Mouse (Mus musculus) stomach, embryonic 15.5 days (tissue): ENCODE data around the gene Cfap43. TPM values are rescaled to one million over a fixed set of nuclear protein-coding genes. Genes with fewer than 3 reads are reported as not detected.

ENCODE experiments used
- ATAC-seq: fragments of 200-750 bp; cut with Nextera tagmentation; 2 replicates; pipeline ENCODE4 v1.8.0; 2017; ENCODE audit warnings: low read depth, moderate number of reproducible peaks, moderate TSS enrichment; ENCODE audit not compliant: insufficient read depth, low FRiP score
- H3K27ac ChIP-seq: fragments of 300-500 bp; sonication (generic); 2 replicates; pipeline ENCODE4 v1.5.1; 2015; ENCODE audit warnings: mild to moderate bottlenecking, inconsistent platforms
- H3K27me3 ChIP-seq: fragments of 300-500 bp; sonication (generic); replicated peaks from 2 replicates; pipeline ENCODE4 v1.6.1; 2015; ENCODE audit warnings: inconsistent platforms
- H3K36me3 ChIP-seq: fragments of 300-500 bp; sonication (generic); 2 replicates; pipeline ENCODE4 v1.6.1; 2015; ENCODE audit warnings: inconsistent platforms
- H3K4me1 ChIP-seq: fragments of 300-500 bp; sonication (generic); 2 replicates; pipeline ENCODE4 v1.6.1; 2015; ENCODE audit warnings: inconsistent platforms
- H3K4me2 ChIP-seq: fragments of 300-500 bp; sonication (generic); 2 replicates; pipeline ENCODE4 v1.6.1; 2015; ENCODE audit warnings: mild to moderate bottlenecking, inconsistent platforms
- H3K4me3 ChIP-seq: fragments of 300-500 bp; sonication (generic); replicated peaks from 2 replicates; pipeline ENCODE4 v1.5.1; 2015; ENCODE audit warnings: inconsistent platforms
- H3K9ac ChIP-seq: fragments of 300-500 bp; sonication (generic); 2 replicates; pipeline ENCODE4 v1.6.1; 2015; ENCODE audit warnings: inconsistent platforms
- H3K9me3 ChIP-seq: fragments of 300-500 bp; sonication (generic); 2 replicates; pipeline ENCODE4 v1.6.1; 2016; ENCODE audit warnings: inconsistent platforms
- WGBS: fragments of 180-500 bp; shearing (Covaris S2); methylation state at CpG from one replicate; pipeline ENCODE4 v1.1.7; 2015; 5-methylcytosine and 5-hydroxymethylcytosine counted together
- polyA plus RNA-seq: library from polyadenylated mRNA; unstranded; fragments of >200 nt; fragmentation: Nextera tagmentation; extraction: Ambion mirVana; gene quantifications from 2 replicates; pipeline ENCODE4 v1.2.1, GENCODE M21; 2015

The Cfap43 gene
- polyA plus RNA-seq, 1 experiment from 2014 or later: 0.62 TPM

DNA sequence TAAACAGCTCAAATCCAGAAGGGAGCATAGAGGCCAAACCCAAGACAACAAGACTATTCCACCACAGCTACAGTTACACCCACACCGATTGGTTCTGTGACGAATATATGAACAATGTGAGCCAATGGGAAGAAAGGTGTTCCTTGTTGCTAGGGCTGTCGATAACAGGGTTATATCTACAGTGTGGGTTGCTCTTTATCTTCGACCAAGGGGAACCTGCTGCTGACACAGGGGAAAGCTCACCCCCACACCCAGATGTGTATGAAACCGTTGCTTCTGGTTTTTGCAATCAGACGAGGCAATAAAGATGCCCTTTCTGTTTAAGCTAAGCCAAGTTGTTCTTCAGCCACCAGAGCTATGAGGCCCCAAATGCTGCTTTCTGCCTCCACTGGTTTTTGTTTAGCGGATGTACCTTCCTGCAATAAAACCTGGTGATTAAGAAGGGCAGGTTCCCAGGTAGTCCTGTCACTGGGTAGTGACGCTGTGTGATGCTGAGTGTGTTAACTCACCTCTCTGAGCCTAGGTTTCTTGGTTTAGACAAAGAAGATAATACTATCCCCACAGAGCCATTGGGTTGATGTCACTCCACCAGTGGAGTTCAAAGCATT lies 20.5 kb downstream of the Cfap43 start:
- no peak overlapping the region for H3K4me3 ChIP-seq
- H3K4me1 ChIP-seq: peaks cover 21% of the 10 kb centered on the region
- H3K9me3 ChIP-seq: no peaks in the 10 kb centered on the region
- H3K36me3 ChIP-seq: peaks cover 32% of the 10 kb centered on the region
- ATAC-seq: peak; percentile 65
- H3K27me3 ChIP-seq: no peaks in the 10 kb centered on the region
- H3K9ac ChIP-seq: no peak overlapping the region
- WGBS: 79% methylated on average over 8 of the region's 8 CpGs
- no peak overlapping the region for H3K27ac ChIP-seq
- H3K4me2 ChIP-seq: no peak overlapping the region

- peaks cover 31% of the 10 kb centered on the region for H3K36me3 ChIP-seq
- H3K9me3 ChIP-seq: no peaks in the 10 kb centered on the region
- WGBS: 94% methylated on average over 6 of the region's 6 CpGs
- H3K27me3 ChIP-seq: no peaks in the 10 kb centered on the region
- ATAC-seq: no peak
- H3K27ac ChIP-seq: no peak overlapping the region
- H3K4me3 ChIP-seq: no peak overlapping the region
- peaks cover 25% of the 10 kb centered on the region for H3K4me1 ChIP-seq
- no peak overlapping the region for H3K4me2 ChIP-seq
- H3K9ac ChIP-seq: no peak overlapping the region
Measured at GRCm38 (mm10) chr19:47893092-47893491, 26.0 kb downstream of the Cfap43 start.

DNA sequence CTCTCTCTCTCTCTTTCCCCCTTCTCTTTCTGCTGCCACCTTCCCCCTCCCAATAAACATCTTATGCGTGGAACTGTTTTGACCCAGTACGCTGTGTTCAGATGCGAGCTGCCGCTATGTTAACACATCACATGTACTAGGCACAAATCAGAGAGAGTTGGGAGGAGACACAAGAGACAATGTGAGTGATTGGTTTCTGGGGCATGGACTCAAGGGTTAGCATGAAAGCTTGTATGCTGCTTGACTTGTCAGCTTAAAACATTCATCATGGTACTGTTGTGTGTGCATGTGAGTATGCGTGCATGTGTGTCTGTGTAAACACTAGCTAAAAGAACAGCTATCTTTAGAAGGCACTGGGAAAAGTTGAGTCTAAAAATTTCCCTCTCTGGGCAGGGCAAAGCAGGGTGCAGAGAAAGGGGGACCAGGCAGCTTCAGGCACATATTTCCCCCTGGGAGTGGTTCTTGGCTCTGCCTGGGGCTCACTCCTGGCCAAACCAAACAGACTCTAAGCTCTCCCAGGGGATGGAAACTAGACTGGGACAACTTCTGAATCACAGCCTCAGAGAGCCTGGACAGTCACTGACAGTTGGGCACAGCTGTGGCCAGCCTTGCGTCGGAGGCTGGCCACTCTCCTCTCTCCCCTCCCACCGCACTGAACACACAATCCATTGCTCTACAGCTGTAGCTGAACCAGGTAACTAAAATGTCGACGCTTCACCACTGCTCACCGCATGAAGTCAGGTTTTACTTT lies 27.4 kb downstream of the Cfap43 start:
- Histone ChIP-seq H3K36me3 (peaks cover 20% of the 10 kb centered on the region), H3K9me3 (no peaks in the 10 kb centered on the region), H3K4me1 (peaks cover 25% of the 10 kb centered on the region), H3K27ac (peak overlapping the region; percentile 53), H3K27me3 (no peaks in the 10 kb centered on the region), H3K4me3 (no peak overlapping the region), H3K9ac (no peak overlapping the region), H3K4me2 (peak overlapping the region; percentile 23; the same call in 1 of the 2 replicates)
- WGBS: 51% methylated on average over 11 of the region's 11 CpGs
- ATAC-seq: peak; percentile 45; the same call in 1 of the 2 replicates

- ATAC-seq: no peak
- Histone ChIP-seq H3K4me2 (peak overlapping the region; percentile 23), H3K27me3 (no peaks in the 10 kb centered on the region), H3K4me3 (no peak overlapping the region), H3K36me3 (peaks cover 10% of the 10 kb centered on the region), H3K9me3 (no peaks in the 10 kb centered on the region), H3K4me1 (peaks cover 25% of the 10 kb centered on the region), H3K9ac (no peak overlapping the region), H3K27ac (peak overlapping the region; percentile 53)
- WGBS: 35% methylated on average over 10 of the region's 10 CpGs
Measured at GRCm38 (mm10) chr19:47890489-47891130, 28.5 kb downstream of the Cfap43 start.

DNA sequence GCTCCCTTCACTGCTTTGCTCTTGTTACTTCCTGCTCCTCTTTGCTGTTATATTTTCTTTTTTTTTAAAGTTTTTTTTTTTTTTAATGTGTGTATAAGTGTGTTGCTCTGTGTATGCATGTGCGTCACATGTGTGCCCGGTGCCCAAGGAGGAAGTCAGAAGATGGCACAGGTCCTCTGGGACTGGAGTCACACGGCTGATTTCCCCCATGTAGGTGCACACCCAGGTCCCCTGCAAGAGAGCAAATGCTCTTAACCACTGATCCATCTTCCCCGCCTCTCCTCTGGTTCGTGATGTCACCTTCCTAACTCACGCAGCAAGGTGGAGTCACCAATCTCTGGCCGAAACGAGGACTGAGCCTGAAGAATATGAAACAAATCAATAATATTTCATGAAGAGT lies 31.1 kb downstream of the Cfap43 start:
- no peaks in the 10 kb centered on the region for H3K36me3 ChIP-seq
- no peak overlapping the region for H3K9ac ChIP-seq
- ATAC-seq: no peak
- no peaks in the 10 kb centered on the region for H3K27me3 ChIP-seq
- H3K4me3 ChIP-seq: no peak overlapping the region
- H3K4me1 ChIP-seq: peaks cover 25% of the 10 kb centered on the region
- no peak overlapping the region for H3K27ac ChIP-seq
- 83% methylated on average over 8 of the region's 8 CpGs for WGBS
- no peak overlapping the region for H3K4me2 ChIP-seq
- H3K9me3 ChIP-seq: no peaks in the 10 kb centered on the region

GRCm38 (mm10) chr19:47887417-47887816 lies 31.7 kb downstream of the Cfap43 start:
- 88% methylated on average over 10 of the region's 10 CpGs for WGBS
- ATAC-seq: no peak
- H3K9ac ChIP-seq: no peak overlapping the region
- H3K27ac ChIP-seq: no peak overlapping the region
- no peak overlapping the region for H3K4me2 ChIP-seq
- peaks cover 22% of the 10 kb centered on the region for H3K4me1 ChIP-seq
- no peaks in the 10 kb centered on the region for H3K9me3 ChIP-seq
- no peaks in the 10 kb centered on the region for H3K27me3 ChIP-seq
- no peaks in the 10 kb centered on the region for H3K36me3 ChIP-seq
- no peak overlapping the region for H3K4me3 ChIP-seq

- H3K36me3 ChIP-seq: no peaks in the 10 kb centered on the region
- ATAC-seq: no peak
- no peak overlapping the region for H3K27ac ChIP-seq
- no peak overlapping the region for H3K9ac ChIP-seq
- 44% methylated on average over 7 of the region's 7 CpGs for WGBS
- no peaks in the 10 kb centered on the region for H3K27me3 ChIP-seq
- no peak overlapping the region for H3K4me3 ChIP-seq
- H3K4me2 ChIP-seq: no peak overlapping the region
- no peaks in the 10 kb centered on the region for H3K9me3 ChIP-seq
- H3K4me1 ChIP-seq: peaks cover 15% of the 10 kb centered on the region
Measured at GRCm38 (mm10) chr19:47886617-47887016, 32.5 kb downstream of the Cfap43 start.

GRCm38 (mm10) chr19:47885886-47886285 lies 33.2 kb downstream of the Cfap43 start:
- H3K9me3 ChIP-seq: no peaks in the 10 kb centered on the region
- H3K27ac ChIP-seq: no peak overlapping the region
- H3K4me2 ChIP-seq: no peak overlapping the region
- H3K4me3 ChIP-seq: no peak overlapping the region
- no peaks in the 10 kb centered on the region for H3K27me3 ChIP-seq
- H3K4me1 ChIP-seq: peaks cover 9% of the 10 kb centered on the region
- 77% methylated on average over 11 of the region's 11 CpGs for WGBS
- H3K36me3 ChIP-seq: no peaks in the 10 kb centered on the region
- H3K9ac ChIP-seq: no peak overlapping the region
- no peak for ATAC-seq

GRCm38 (mm10) chr19:47885191-47885743 lies 33.8 kb downstream of the Cfap43 start:
- Histone ChIP-seq H3K36me3 (no peaks in the 10 kb centered on the region), H3K9ac (no peak overlapping the region), H3K9me3 (no peaks in the 10 kb centered on the region), H3K27me3 (no peaks in the 10 kb centered on the region), H3K4me2 (no peak overlapping the region), H3K4me3 (no peak overlapping the region), H3K27ac (no peak overlapping the region), H3K4me1 (peaks cover 6% of the 10 kb centered on the region)
- ATAC-seq: no peak
- 54% methylated on average over 7 of the region's 7 CpGs for WGBS

- WGBS: 62% methylated on average over 13 of the region's 13 CpGs
- ATAC-seq: no peak
- Histone ChIP-seq H3K27me3 (no peaks in the 10 kb centered on the region), H3K9me3 (no peaks in the 10 kb centered on the region), H3K4me3 (no peak overlapping the region), H3K4me1 (peaks cover 3% of the 10 kb centered on the region; the same call in 1 of the 2 replicates), H3K27ac (no peak overlapping the region), H3K9ac (no peak overlapping the region), H3K36me3 (no peaks in the 10 kb centered on the region), H3K4me2 (no peak overlapping the region)
Measured at GRCm38 (mm10) chr19:47884296-47885085, 34.6 kb downstream of the Cfap43 start.

- Histone ChIP-seq H3K27me3 (no peaks in the 10 kb centered on the region), H3K27ac (no peak overlapping the region), H3K4me3 (no peak overlapping the region), H3K36me3 (no peaks in the 10 kb centered on the region), H3K9ac (no peak overlapping the region), H3K4me1 (peaks cover 3% of the 10 kb centered on the region; the same call in 1 of the 2 replicates), H3K9me3 (no peaks in the 10 kb centered on the region), H3K4me2 (no peak overlapping the region)
- ATAC-seq: peak; percentile 28; the same call in 1 of the 2 replicates
- WGBS: 51% methylated on average over 9 of the region's 9 CpGs
Measured at GRCm38 (mm10) chr19:47882882-47883254, 36.2 kb downstream of the Cfap43 start.
